Mouse (Mus musculus) ES-E14 (cell line): ENCODE measurements around the gene St3gal3.

ENCODE experiments used
- CHD2 ChIP-seq: IDR thresholded peaks from 2 replicates; pipeline ENCODE4 v1.6.1; 2014; ENCODE audit warnings: mild to moderate bottlenecking, low read depth, low read length, inconsistent platforms
- HCFC1 ChIP-seq: IDR thresholded peaks from 2 replicates; pipeline ENCODE4 v1.6.1; 2012; ENCODE audit warnings: low read length, inconsistent platforms, borderline replicate concordance; ENCODE audit not compliant: insufficient read depth
- MAFK ChIP-seq: IDR thresholded peaks from 2 replicates; pipeline ENCODE4 v1.6.1; 2014; ENCODE audit warnings: mild to moderate bottlenecking, low read depth, low read length, inconsistent platforms; ENCODE audit not compliant: insufficient read depth
- ZC3H11A ChIP-seq: IDR thresholded peaks from 2 replicates; pipeline ENCODE4 v1.6.1; 2012; ENCODE audit warnings: low read depth, mild to moderate bottlenecking, inconsistent platforms, low read length, borderline replicate concordance
- ZNF384 ChIP-seq: IDR thresholded peaks from 2 replicates; pipeline ENCODE4 v1.6.1; 2012; ENCODE audit warnings: low read depth, low read length, inconsistent platforms

- TF ChIP-seq ZNF384 (no peak), HCFC1 (no peak), MAFK (no peak), CHD2 (no peak), ZC3H11A (no peak)
Observed at GRCm38 (mm10) chr4:118116098-118116497, 18.6 kb downstream of the St3gal3 start.
